Mouse (Mus musculus): ENCODE measurements at regions not wholly inside any gene's neighbourhood (a gene's known extent, or its start where the extent isn't known, plus 50 kb on each side); places are given as distances from the start of the nearest gene placed in this dataset.

GRCm38 (mm10) chr7:129787011-129787410 lies 195.3 kb downstream of the Wdr11 start:
- Histone ChIP-seq H3K36me3 (replicated peaks; ENCODE audit: control insufficient read depth, insufficient read depth, low read depth) (no peaks in the 10 kb centered on the region), H3K27me3 (ENCODE audit: control insufficient read depth, insufficient read depth, low read length) (no peaks in the 10 kb centered on the region), H3K4me3 (ENCODE audit: insufficient read depth in 1 of 2, low read depth in 2 of 2, low read length in 2 of 2) (no peak overlapping the region), H3K27ac (no peak overlapping the region), H3K9me3 (ENCODE audit: control insufficient read depth, low read length) (no peaks in the 10 kb centered on the region), H3K4me1 (replicated peaks; ENCODE audit: control insufficient read depth in 2 of 2, insufficient read depth in 2 of 2, low read length in 1 of 2) (no peaks in the 10 kb centered on the region), H3K4me2 (ENCODE audit: low read depth) (no peak overlapping the region), H3K9ac (replicated peaks) (no peak overlapping the region)
- TF ChIP-seq CTCF (IDR thresholded peaks at IDR 0.05; ENCODE audit: low read depth): no peak
- TF ChIP-seq EP300 (IDR thresholded peaks at IDR 0.05; ENCODE audit: low read depth): no peak
- WGBS (ENCODE audit: insufficient replicate concordance): 49% methylated on average over 2 of the region's 2 CpGs
- no peak for ATAC-seq (ENCODE audit: insufficient read depth)
- DNase-seq (ENCODE audit: low read depth in 3 of 3, low spot score in 3 of 3): no peak

GRCm38 (mm10) chr7:129787736-129788135 lies 196.1 kb downstream of the Wdr11 start:
- Histone ChIP-seq H3K9me3 (ENCODE audit: control insufficient read depth, low read length) (no peaks in the 10 kb centered on the region), H3K4me1 (replicated peaks; ENCODE audit: control insufficient read depth in 2 of 2, insufficient read depth in 2 of 2, low read length in 1 of 2) (no peaks in the 10 kb centered on the region), H3K9ac (replicated peaks) (no peak overlapping the region), H3K4me2 (ENCODE audit: low read depth) (no peak overlapping the region), H3K27me3 (ENCODE audit: control insufficient read depth, insufficient read depth, low read length) (no peaks in the 10 kb centered on the region), H3K27ac (no peak overlapping the region), H3K36me3 (replicated peaks; ENCODE audit: control insufficient read depth, insufficient read depth, low read depth) (no peaks in the 10 kb centered on the region), H3K4me3 (ENCODE audit: insufficient read depth in 1 of 2, low read depth in 2 of 2, low read length in 2 of 2) (no peak overlapping the region)
- no peak for DNase-seq (ENCODE audit: low read depth in 3 of 3, low spot score in 3 of 3)
- no peak for ATAC-seq (ENCODE audit: insufficient read depth)
- WGBS (ENCODE audit: insufficient replicate concordance): 53% methylated on average over 2 of the region's 2 CpGs
- no peak for TF ChIP-seq CTCF (IDR thresholded peaks at IDR 0.05; ENCODE audit: low read depth)
- no peak for TF ChIP-seq EP300 (IDR thresholded peaks at IDR 0.05; ENCODE audit: low read depth)

GRCm38 (mm10) chr7:129789461-129789860 lies 197.8 kb downstream of the Wdr11 start:
- no peak for DNase-seq (ENCODE audit: low read depth in 3 of 3, low spot score in 3 of 3)
- 51% methylated on average over 6 of the region's 6 CpGs for WGBS (ENCODE audit: insufficient replicate concordance)

GRCm38 (mm10) chr7:129790590-129791449 lies 199.2 kb downstream of the Wdr11 start:
- no peak overlapping the region for H3K9ac ChIP-seq (replicated peaks)
- no peak overlapping the region for H3K4me2 ChIP-seq (ENCODE audit: low read depth)
- no peaks in the 10 kb centered on the region for H3K27me3 ChIP-seq (ENCODE audit: control insufficient read depth, insufficient read depth, low read length)
- no peaks in the 10 kb centered on the region for H3K4me1 ChIP-seq (replicated peaks; ENCODE audit: control insufficient read depth in 2 of 2, insufficient read depth in 2 of 2, low read length in 1 of 2)
- no peak overlapping the region for H3K4me3 ChIP-seq (ENCODE audit: insufficient read depth in 1 of 2, low read depth in 2 of 2, low read length in 2 of 2)
- no peak overlapping the region for H3K27ac ChIP-seq
- 36% methylated on average over 6 of the region's 6 CpGs for WGBS (ENCODE audit: insufficient replicate concordance)
- no peak for DNase-seq (ENCODE audit: low read depth in 3 of 3, low spot score in 3 of 3)
- H3K9me3 ChIP-seq (ENCODE audit: control insufficient read depth, low read length): no peaks in the 10 kb centered on the region
- no peak for ATAC-seq (ENCODE audit: insufficient read depth)
- no peaks in the 10 kb centered on the region for H3K36me3 ChIP-seq (replicated peaks; ENCODE audit: control insufficient read depth, insufficient read depth, low read depth)
- TF ChIP-seq CTCF (IDR thresholded peaks at IDR 0.05; ENCODE audit: low read depth) (no peak), EP300 (IDR thresholded peaks at IDR 0.05; ENCODE audit: low read depth) (no peak)

More at GRCm38 (mm10) chr7:129789461-129789860, 197.8 kb downstream of the Wdr11 start:
- Histone ChIP-seq H3K9me3 (ENCODE audit: control insufficient read depth, low read length) (no peaks in the 10 kb centered on the region), H3K4me3 (ENCODE audit: insufficient read depth in 1 of 2, low read depth in 2 of 2, low read length in 2 of 2) (no peak overlapping the region), H3K9ac (replicated peaks) (no peak overlapping the region), H3K36me3 (replicated peaks; ENCODE audit: control insufficient read depth, insufficient read depth, low read depth) (no peaks in the 10 kb centered on the region), H3K4me2 (ENCODE audit: low read depth) (no peak overlapping the region), H3K4me1 (replicated peaks; ENCODE audit: control insufficient read depth in 2 of 2, insufficient read depth in 2 of 2, low read length in 1 of 2) (no peaks in the 10 kb centered on the region), H3K27ac (no peak overlapping the region), H3K27me3 (ENCODE audit: control insufficient read depth, insufficient read depth, low read length) (no peaks in the 10 kb centered on the region)
- TF ChIP-seq CTCF (IDR thresholded peaks at IDR 0.05; ENCODE audit: low read depth): no peak
- TF ChIP-seq EP300 (IDR thresholded peaks at IDR 0.05; ENCODE audit: low read depth): no peak
- no peak for ATAC-seq (ENCODE audit: insufficient read depth)

GRCm38 (mm10) chr7:129791450-129791820 lies 199.8 kb downstream of the Wdr11 start:
- no peak for TF ChIP-seq CTCF (IDR thresholded peaks at IDR 0.05; ENCODE audit: low read depth)
- TF ChIP-seq EP300 (IDR thresholded peaks at IDR 0.05; ENCODE audit: low read depth): no peak
- WGBS (ENCODE audit: insufficient replicate concordance): 60% methylated on average over 6 of the region's 6 CpGs

More at GRCm38 (mm10) chr7:129791450-129791820, 199.8 kb downstream of the Wdr11 start:
- Histone ChIP-seq H3K4me2 (ENCODE audit: low read depth) (no peak overlapping the region), H3K27me3 (ENCODE audit: control insufficient read depth, insufficient read depth, low read length) (no peaks in the 10 kb centered on the region), H3K4me1 (replicated peaks; ENCODE audit: control insufficient read depth in 2 of 2, insufficient read depth in 2 of 2, low read length in 1 of 2) (no peaks in the 10 kb centered on the region), H3K9ac (replicated peaks) (no peak overlapping the region), H3K4me3 (ENCODE audit: insufficient read depth in 1 of 2, low read depth in 2 of 2, low read length in 2 of 2) (no peak overlapping the region), H3K9me3 (ENCODE audit: control insufficient read depth, low read length) (no peaks in the 10 kb centered on the region), H3K27ac (no peak overlapping the region), H3K36me3 (replicated peaks; ENCODE audit: control insufficient read depth, insufficient read depth, low read depth) (no peaks in the 10 kb centered on the region)
- DNase-seq (ENCODE audit: low read depth in 3 of 3, low spot score in 3 of 3) (no peak), ATAC-seq (ENCODE audit: insufficient read depth) (no peak)
